In the genomic region with DNA sequence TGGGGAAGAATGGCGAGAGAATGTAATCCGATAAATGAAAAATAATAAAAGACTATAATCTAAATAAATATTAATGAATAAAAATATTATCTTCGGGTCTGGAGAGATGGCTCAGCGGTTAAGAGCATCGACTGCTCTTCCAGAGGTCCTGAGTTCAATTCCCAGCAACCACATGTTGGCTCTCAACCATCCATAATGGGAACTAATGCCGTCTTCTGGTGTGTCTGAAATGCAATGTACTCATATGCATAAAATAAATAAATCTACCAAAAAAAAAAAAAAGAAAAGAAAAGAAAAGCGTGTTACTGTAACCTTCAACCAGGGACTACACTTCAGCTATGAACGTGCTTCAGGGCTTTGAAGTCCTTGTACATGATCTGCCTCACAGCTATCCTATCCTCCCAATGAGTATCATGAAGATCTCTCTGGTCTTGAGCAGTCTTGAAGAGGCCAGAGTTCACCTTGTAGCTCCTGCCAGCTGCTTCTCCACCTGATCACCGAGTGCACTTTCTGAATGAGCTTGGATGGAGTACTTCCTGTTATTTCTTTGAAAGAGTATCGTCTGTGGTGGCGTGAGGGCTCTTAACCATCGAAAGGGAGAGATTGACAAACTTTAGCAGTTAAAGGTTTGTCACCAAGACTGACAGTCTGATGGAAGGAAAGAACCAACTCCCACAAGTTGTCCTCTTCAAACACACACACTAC, we compare ENCODE assay signal across 1 mouse cellular context.
TF ChIP-seq lines count a peak whose summit lies in the region.

A gene (minus strand): TSS at position 118 of the 705 bp plus-strand sequence.

TF ChIP-seq in MEL, 35 proteins besides CTCF, POLR2A, EP300 and RAD21 (continued from another document):
- no peak for TF ChIP-seq RCOR1 (IDR thresholded peaks at IDR 0.05; ENCODE audit: low read depth, low read length)
- no peak for TF ChIP-seq TAL1 (IDR thresholded peaks at IDR 0.05; ENCODE audit: low read length)
- TF ChIP-seq ELF1 (IDR thresholded peaks at IDR 0.05; ENCODE audit: low read depth, low read length) = no peak
- 0 out of 2 replicates have a peak, but pooled peaks have one; percentile 21 for TF ChIP-seq ETS1 (IDR thresholded peaks at IDR 0.05; ENCODE audit: low read depth, low read length)
- TF ChIP-seq GATA1 (IDR thresholded peaks at IDR 0.05; ENCODE audit: low read depth, low read length) = 0 out of 2 replicates have a peak, but pooled peaks have one; percentile 5
- TF ChIP-seq E2F4 (IDR thresholded peaks at IDR 0.05; ENCODE audit: borderline replicate concordance, low read depth, low read length) = no peak
- TF ChIP-seq MAX (IDR thresholded peaks at IDR 0.05; ENCODE audit: low read length) = peak; percentile 45; the same call in 1 of the 2 replicates
- TF ChIP-seq MXI1 (IDR thresholded peaks at IDR 0.05; ENCODE audit: low read depth, low read length) = no peak
- no peak for TF ChIP-seq HCFC1 (IDR thresholded peaks at IDR 0.05; ENCODE audit: low read depth, low read length)
